ENCODE assay signal across 8 mouse cellular contexts in genomic region chr6:114969213-114970120, GRCm38 (mm10). TPM values are rescaled to one million over a fixed set of nuclear protein-coding genes. Genes with fewer than 3 reads are reported as not detected.
A peak's percentile ranks its signal among the peaks of the same experiment; 100 is the strongest.
DNase-seq lines count a peak whose midpoint lies in the region; ATAC-seq and TF ChIP-seq lines count a peak whose summit lies in the region.

Gene Vgll4 (minus strand): TSS chr6:114969994.

- peak within 1 kb of the TSS; percentile 80 for H3K27ac ChIP-seq in gastrocnemius, adult 2 months
- H3K27ac ChIP-seq in hindbrain, embryonic 15.5 days (replicated peaks), result peak within 1 kb of the TSS; percentile 80

- peaks cover 26% of the 10 kb centered on the region for H3K4me1 ChIP-seq in hindbrain, embryonic 15.5 days (replicated peaks)

- no peaks in the 10 kb centered on the region for H3K9me3 ChIP-seq in hindbrain, embryonic 15.5 days

- H3K27me3 ChIP-seq in hindbrain, embryonic 15.5 days, result no peaks in the 10 kb centered on the region

- peak within 1 kb of the TSS; percentile 80 for H3K4me3 ChIP-seq in gastrocnemius, adult 2 months
- peak within 1 kb of the TSS; percentile 71 for H3K4me3 ChIP-seq in hindbrain, embryonic 15.5 days

- peak; percentile 68 for DNase-seq in WW6 (ENCODE audit: low read depth, low spot score)
- peak; percentile 61 to 67 for DNase-seq in cerebellum, postnatal 36 days
- DNase-seq in gastrocnemius, adult 2 months, result peak; percentile 70
- peak; percentile 68 to 77 for DNase-seq in left cerebral cortex, adult 18-20 months (ENCODE audit: low spot score in 2 of 2)
- DNase-seq in lung, postnatal 4 days, result peak; percentile 78 to 86
- peak; percentile 81 for DNase-seq in right cerebral cortex, adult 18-20 months
- DNase-seq in yolk sac, embryonic 10.5 days (ENCODE audit: low spot score), result peak; percentile 83

- peak; percentile 22; the same call in 1 of the 2 replicates for TF ChIP-seq CTCF in gastrocnemius, adult 2 months (IDR thresholded peaks at IDR 0.05)

- H3K4me2 ChIP-seq in hindbrain, embryonic 15.5 days, result peak within 1 kb of the TSS; percentile 98

- intact Hi-C loops in gastrocnemius, adult 2 months (cut with DNase I), result loop anchor here (2.0 to 5.0 kb wide), 2 partner anchors 38 to 41 kb away; no protein-coding TSS in a partner anchor

- WGBS in hindbrain, embryonic 15.5 days, result under 1% methylated on average over 79 of the region's 79 CpGs

- peak; percentile 72 for ATAC-seq in hindbrain, embryonic 15.5 days (ENCODE audit: low FRiP score, low read depth)

- no peaks in the 10 kb centered on the region for H3K36me3 ChIP-seq in hindbrain, embryonic 15.5 days

- peak within 1 kb of the TSS; percentile 82 for H3K9ac ChIP-seq in hindbrain, embryonic 15.5 days

RNA-seq across cellular contexts. Expression of gene Vgll4, which starts in this region (rescaled TPM):
- 10 to 100 TPM; 16.7 to 25.6 TPM for total RNA-seq in gastrocnemius, adult 2 months (2021)
- polyA plus RNA-seq in hindbrain, embryonic 15.5 days (2015; fragmentation: Nextera tagmentation; extraction: Ambion mirVana), result 51.8 and 59.6 TPM in 2 replicates
- 10 to 100 TPM; 55.3 to 62.5 TPM for total RNA-seq in left cerebral cortex, adult 18-20 months (2021)

Comparison
In these comparisons a context has a peak if more than half of its experiments do, and no peak if none do; other contexts are left out.
1. Peak in every context shown above with its lines: DNase-seq, ATAC-seq, H3K4me3 ChIP-seq and H3K27ac ChIP-seq.